Mouse (Mus musculus): ENCODE results near the gene Rcn2.
"Not testable (repeated sequence)": the region's sequence is repeated elsewhere in the genome, so short reads cannot be mapped to it uniquely, and the experiment has no call there.

Rcn2 gene

GRCm38 (mm10) chr9:56041372-56042180, at the start of gene Rcn2:
Gene Rcn2, plus strand, starts transcription at chr9:56041845.
- DNase-seq (ENCODE audit: low read depth, low spot score) = peak; percentile 97

DNA sequence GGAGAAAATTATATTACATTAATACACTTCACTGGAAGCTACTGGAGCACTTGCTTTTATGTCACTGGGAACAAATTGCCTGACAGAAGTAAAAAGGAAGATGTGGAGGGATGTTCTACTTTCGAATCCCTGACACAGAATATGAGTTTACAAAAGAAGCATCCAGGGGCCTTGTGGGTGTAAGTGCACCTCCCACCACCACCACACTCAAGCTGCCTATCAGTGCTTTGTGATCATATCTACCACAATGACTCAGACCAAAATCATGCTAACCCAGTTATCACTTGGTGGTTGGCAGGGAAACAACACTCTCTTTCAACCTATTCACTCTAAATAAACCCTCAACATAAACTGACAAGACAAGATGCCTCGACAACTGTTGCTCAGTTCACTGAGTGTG, 37.0 kb upstream of the Rcn2 start:
- DNase-seq (ENCODE audit: low read depth, low spot score) = not testable (repeated sequence)

GRCm38 (mm10) chr9:56010450-56010849, 31.2 kb upstream of the Rcn2 start, which contains the start of gene 4930563M21Rik:
Gene 4930563M21Rik, minus strand, starts transcription at chr9:56010550.
- no peak for DNase-seq (ENCODE audit: low read depth, low spot score)

DNA sequence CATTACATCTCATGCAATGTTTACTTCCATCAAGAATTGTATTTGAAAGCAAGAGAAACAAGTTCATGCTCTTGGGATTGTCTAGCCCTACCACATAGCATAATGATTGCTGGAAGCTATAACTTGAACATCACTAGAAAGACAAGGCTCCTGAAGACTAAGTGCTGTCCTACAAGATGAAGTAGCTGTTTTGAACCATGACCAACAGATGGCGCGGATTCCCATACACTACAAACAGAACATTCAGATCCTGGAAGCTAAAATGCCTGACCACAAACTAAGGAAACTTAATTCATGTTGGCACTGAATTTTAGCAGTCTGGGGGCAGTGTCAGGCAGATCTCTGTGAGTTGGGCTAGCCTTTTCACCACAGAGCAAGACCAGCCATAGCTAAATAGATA, 16.9 kb upstream of the Rcn2 start:
- peak; percentile 66 for DNase-seq (ENCODE audit: low read depth, low spot score)

DNA sequence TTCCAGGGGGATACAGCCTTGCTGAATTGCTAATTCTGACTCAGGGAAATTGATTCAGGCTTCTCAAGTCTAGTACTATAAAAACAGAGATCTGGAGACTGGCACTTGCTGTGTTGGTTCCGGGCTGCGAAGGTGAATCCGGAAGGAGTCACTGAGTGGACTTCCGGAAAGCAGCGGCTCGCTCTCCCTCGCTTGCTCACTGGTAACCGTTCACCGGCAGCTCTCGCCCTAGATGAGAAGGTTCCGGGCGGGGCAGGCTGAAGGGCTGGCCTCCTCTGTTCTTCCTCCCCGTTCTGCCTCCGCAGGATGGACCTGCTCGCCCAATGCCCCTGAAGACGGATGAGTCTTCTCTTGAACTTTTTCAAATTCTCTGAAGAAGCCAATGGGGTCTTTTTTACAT, 14.4 kb upstream of the Rcn2 start:
- DNase-seq (ENCODE audit: low read depth, low spot score) = peak; percentile 30

DNA sequence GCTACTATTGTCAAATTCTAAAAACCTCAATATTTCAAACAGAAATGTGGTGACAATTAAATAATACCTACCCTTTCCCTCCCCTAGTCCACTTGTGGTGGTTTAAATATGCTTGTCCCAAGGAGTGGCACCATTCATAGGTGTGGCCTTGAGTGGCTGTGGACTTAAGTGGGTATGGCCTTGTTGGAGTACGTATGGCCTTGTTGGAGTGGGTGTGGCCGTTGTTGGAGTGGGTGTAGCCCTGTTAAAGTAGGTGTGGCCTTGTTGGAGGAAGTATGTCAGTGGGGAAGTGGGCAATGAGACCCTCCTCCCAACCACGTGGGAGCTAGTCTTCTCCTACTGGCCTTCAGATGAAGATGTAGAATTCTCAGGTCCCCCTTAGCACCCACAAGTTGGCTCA, 9.4 kb upstream of the Rcn2 start:
- DNase-seq (ENCODE audit: low read depth, low spot score) = peak; percentile 63

DNA sequence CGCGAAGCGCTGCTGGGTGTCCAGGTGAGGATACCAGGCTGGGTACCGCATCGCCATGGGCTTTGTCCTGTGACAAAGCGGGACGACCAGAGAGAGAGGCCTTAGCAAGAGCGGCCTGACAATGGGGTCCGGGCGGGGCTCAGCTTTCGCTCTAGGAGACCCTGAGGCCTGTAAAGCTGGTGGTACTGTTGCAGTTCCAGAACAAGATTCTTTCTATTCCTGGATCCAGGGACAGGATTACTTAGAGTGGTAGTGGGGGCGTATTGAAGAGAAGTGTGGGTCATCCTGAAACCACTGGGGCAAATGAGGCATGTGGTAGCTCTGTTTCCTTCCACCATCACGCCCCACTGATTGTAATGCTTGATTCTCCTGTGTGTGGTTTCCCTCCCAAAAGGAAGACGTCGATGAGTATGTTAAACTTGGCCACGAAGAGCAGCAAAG, 556 bp downstream of the Rcn2 start:
- no peak for DNase-seq (ENCODE audit: low read depth, low spot score)

- no peak for DNase-seq (ENCODE audit: low read depth, low spot score)
Measured at GRCm38 (mm10) chr9:56053796-56054195, 12.2 kb downstream of the Rcn2 start.

DNA sequence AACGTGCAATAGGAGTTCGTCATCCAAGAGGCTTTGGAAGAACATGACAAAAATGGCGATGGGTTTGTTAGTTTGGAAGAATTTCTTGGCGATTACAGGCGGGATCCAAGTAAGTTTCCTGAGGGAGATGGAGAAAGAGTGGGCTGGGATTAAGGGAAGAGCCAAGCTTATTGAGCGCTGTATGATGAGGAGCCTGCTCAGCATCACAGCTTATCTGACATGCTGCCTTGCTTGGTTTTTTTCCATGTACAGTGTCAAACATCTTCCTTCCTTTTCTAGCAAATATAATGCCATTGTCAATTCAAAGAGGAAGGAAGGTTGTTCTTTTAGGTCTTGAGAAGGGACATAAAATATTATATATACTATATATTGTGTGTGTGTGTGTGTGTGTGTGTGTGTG, 14.5 kb downstream of the Rcn2 start:
- DNase-seq (ENCODE audit: low read depth, low spot score) = no peak

DNA sequence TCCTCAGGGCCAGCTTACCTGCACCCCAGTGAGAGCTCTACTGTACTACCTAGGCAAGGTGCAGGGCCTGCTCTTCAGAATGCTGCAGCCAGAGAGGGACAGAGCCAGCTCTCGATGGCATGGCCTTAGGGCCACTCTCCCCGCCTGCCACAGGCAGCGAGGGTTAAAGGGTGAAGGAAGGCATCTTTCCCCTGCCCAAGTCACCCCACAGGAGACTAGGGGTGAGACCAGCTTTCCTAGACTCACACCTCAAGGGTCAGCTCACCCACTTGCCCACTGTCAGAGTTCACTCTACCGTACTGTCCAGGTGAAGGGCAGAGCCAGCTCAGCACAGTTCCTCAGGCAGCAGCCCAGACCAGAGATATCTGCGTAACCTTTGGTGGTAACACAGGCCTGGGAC, 20.7 kb downstream of the Rcn2 start:
- no peak for DNase-seq (ENCODE audit: low read depth, low spot score)

- no peak for DNase-seq (ENCODE audit: low read depth, low spot score)
Measured at GRCm38 (mm10) chr9:56065011-56065410, 23.4 kb downstream of the Rcn2 start.

DNA sequence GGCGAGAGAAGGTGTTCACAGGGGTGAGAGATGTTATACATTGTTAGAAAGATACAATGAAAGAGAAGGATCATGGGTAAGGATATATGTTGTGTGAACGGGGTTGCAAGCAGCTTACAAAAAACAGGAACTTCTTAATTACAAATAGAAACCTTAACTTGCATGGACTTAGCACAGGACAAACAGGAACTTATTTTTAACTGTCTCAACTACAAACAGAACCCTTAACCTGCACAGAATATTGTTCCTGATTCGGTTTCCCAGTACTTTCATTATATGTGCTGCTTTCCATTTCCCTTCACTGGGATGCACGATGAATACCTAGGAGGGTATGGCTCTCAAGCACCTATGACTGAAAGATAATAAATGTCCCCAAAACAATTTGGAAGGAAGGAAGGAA, 26.3 kb downstream of the Rcn2 start:
- DNase-seq (ENCODE audit: low read depth, low spot score) = no peak

GRCm38 (mm10) chr9:56068630-56069029, 27.0 kb downstream of the Rcn2 start:
- DNase-seq (ENCODE audit: low read depth, low spot score) = no peak

GRCm38 (mm10) chr9:56072861-56073260, 31.2 kb downstream of the Rcn2 start:
- peak; percentile 72 for DNase-seq (ENCODE audit: low read depth, low spot score)

DNA sequence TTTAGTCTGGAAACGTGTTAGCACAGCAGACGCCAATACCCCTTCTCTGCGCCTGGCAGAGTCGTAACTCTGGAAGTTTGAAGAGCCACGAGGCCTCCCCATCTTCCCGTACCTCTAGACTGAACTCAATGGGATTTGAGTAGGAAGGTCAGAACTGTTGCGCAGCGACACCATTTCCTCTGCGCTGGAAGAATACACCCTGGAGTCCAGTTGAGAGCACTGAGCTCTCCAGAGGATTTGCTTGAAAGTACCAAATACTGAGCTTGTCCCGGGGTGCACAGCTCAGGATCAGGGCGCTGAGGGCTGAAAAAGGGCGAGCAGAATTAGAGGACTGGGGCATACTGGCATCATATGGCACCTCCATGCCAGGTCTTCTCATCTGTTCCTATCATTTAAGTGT, 33.2 kb downstream of the Rcn2 start:
- peak; percentile 83 for DNase-seq (ENCODE audit: low read depth, low spot score)

DNA sequence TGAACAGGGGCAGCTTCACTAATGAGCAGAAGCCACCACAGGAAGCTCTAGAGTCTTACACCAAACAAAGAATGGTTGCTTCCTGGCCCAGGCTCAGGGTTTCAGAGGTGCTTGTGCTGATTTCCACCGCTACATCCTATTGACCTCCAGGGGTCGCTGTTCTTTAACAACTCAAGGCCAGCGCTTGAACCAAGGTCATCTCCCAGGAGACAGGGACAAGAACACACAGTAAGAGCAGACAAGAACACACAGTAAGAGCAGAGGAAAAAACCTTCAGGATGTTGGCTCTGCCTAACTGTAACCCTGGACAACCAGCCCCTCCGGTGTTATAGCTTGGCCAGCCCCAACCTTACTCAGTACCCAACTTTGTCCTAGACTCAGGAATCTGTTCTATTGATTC, 33.6 kb downstream of the Rcn2 start:
- peak; percentile 98 for DNase-seq (ENCODE audit: low read depth, low spot score)

GRCm38 (mm10) chr9:56075901-56076620, 34.4 kb downstream of the Rcn2 start:
- no peak for DNase-seq (ENCODE audit: low read depth, low spot score)

GRCm38 (mm10) chr9:56079587-56079986, 37.9 kb downstream of the Rcn2 start:
- no peak for DNase-seq (ENCODE audit: low read depth, low spot score)

DNA sequence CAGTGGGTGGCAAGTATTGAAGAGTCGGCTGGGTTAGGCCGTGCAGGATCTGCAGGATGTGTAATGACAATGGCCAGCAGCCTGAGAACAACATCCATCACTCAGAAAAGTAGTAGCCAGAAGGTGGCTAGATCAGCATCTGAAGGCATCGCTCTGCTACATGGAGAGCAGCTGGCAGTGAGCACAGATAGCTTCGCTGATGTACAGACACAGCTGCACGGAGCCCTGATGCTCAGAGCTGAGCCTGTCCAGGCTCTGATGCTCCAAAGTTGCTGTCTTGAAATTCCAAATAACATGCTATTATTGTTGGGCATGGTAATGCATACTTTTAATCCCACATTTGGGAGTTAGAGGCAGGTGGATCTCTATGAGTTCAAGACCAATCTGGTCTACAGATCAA, 44.9 kb downstream of the Rcn2 start:
- DNase-seq (ENCODE audit: low read depth, low spot score) = no peak

GRCm38 (mm10) chr9:56089778-56090520, 48.3 kb downstream of the Rcn2 start, which contains the start of gene Pstpip1:
Gene Pstpip1, plus strand, starts transcription at chr9:56089962.
- DNase-seq (ENCODE audit: low read depth, low spot score) = peak; percentile 81

- DNase-seq (ENCODE audit: low read depth, low spot score) = no peak
Measured at GRCm38 (mm10) chr9:56090546-56091225, 49.0 kb downstream of the Rcn2 start.

DNA sequence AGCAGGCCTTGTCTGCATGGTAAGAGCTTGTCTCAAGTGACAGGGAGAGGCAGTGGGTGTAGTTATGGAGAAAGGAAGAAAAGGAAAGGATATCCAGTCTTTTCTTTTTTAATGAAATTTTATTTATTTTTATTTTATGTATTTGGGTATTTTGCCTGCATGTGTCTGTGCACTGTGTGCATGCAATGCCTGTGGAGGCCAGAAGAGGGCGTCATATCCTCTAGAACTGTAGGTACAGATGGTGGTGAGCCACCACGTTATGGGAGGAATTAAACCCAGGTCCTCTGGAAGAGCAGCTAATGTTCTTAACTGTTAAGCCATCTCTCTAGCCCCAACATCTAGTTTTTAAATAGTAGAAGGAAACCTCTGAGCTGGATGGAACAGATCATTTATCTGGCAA, 50.5 kb downstream of the Rcn2 start:
- peak; percentile 60 for DNase-seq (ENCODE audit: low read depth, low spot score)

All from ZHBTc4 (cell line).